Mouse (Mus musculus): ENCODE data around the gene Pcnx3.

DNA sequence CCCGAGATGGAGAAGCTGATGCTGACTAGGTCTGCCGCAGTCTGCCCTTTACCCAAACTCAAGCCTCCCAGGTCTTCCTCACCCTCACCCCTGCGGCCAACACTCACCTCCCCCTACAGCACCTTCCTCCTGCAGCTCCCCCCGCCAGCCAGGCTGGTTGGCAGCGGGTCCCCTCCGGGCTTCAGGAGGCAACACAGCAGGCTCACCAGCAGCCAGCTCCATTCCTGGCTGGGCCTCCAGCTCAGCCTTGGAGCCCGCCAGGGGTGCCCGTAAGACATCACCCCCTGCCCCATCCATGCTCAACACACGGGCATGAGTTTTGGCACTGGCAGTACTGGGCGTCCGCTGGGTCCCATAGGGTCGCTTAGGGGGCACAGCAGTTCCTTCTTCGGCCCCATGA is 3.7 kb downstream of the Pcnx3 start:
- TF ChIP-seq MXI1 (IDR thresholded peaks at IDR 0.05; ENCODE audit: low read depth, low read length) (no peak), CTCF (conservative IDR thresholded peaks at IDR 0.05 in 1 of 2, IDR thresholded peaks at IDR 0.05 in 1 of 2; ENCODE audit: low read depth in 2 of 2, low read length in 2 of 2) (no peak), ZNF384 (IDR thresholded peaks at IDR 0.05; ENCODE audit: low read depth, low read length) (no peak), POLR2A (IDR thresholded peaks at IDR 0.05; ENCODE audit: low read depth, low read length) (no peak), EP300 (IDR thresholded peaks at IDR 0.05; ENCODE audit: low read length) (no peak), GABPA (IDR thresholded peaks at IDR 0.05; ENCODE audit: insufficient replicate concordance, low read depth, low read length) (no peak), MAFK (IDR thresholded peaks at IDR 0.05; ENCODE audit: insufficient replicate concordance, low read length) (no peak), USF2 (conservative IDR thresholded peaks at IDR 0.05; ENCODE audit: low read depth, low read length) (no peak), RCOR1 (conservative IDR thresholded peaks at IDR 0.05; ENCODE audit: low read depth, low read length) (no peak), KAT2A (IDR thresholded peaks at IDR 0.05; ENCODE audit: insufficient replicate concordance, low read length) (no peak), SIN3A (IDR thresholded peaks at IDR 0.05; ENCODE audit: low read length) (no peak), MAX (IDR thresholded peaks at IDR 0.05; ENCODE audit: low read length) (no peak), BHLHE40 (IDR thresholded peaks at IDR 0.05; ENCODE audit: low read depth, low read length) (no peak), NRF1 (IDR thresholded peaks at IDR 0.05; ENCODE audit: low read depth, low read length) (no peak)
